Mouse (Mus musculus) skeletal muscle tissue, postnatal 0 days (tissue): Measurements from ENCODE around the gene Mettl6. TPM values are rescaled to one million over a fixed set of nuclear protein-coding genes. Genes with fewer than 3 reads are reported as not detected.

Source experiments
- polyA plus RNA-seq: library from polyadenylated mRNA; unstranded; fragments of >200 nt; fragmentation: Nextera tagmentation; extraction: Ambion mirVana; gene quantifications from 2 replicates; pipeline ENCODE4 v1.2.1, GENCODE M21; 2015

The Mettl6 gene
- 27.4 and 29.4 TPM in 2 replicates for polyA plus RNA-seq

DNA sequence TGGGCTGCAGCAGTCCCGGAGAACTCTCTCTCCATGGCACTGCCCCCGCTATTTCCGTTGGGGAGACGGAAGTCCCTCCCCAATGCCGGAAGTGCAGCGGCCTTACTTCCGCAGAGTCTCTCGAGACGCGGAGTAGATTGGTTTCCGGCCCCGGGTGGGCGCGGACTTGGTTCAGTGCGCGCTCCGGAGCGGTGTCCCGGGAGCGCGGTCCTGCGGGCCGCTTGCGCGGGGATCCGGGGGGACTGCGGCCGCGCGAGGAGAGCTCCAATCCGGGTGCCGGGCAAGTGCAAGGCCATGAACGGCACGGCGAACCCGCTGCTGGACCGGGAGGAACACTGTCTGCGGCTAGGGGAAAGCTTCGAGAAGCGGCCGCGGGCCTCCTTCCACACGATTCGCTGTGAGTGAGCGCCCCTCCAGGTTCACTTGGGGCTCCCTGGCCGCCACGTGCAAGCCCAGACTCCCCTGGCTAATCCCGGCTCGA is at the start of gene Mettl6:
Gene Mettl6 (minus strand): TSS at position 66 of the 481 bp plus-strand sequence.

DNA sequence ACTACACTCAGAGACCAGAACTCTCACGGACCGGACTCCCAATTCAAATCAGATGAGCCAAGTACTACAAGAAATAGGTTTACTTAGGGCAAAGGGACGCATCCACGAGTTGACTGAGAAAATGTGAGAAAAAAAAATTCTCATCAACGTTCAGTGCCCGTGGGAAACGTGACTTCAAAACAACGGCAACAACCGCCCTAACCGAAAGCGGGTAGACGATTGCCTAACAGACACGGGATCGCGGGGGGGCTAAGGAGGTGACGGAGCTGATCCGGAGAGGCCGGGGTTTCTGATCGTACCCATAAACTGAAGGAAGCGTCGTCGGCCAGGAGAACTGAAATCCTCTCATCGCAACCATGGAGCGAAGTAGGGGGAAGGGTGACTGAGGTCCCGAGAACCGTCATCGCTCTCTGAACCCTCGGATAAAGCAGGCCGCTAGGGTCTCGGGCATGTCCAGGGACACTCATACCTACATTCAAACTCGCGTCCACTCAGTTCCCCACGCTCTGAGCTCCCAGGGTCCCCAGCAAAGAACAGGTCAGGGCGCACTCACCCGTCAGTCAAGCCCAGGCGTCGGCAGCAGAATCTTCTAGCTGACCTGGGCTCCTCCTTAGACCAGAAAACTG is 378 bp downstream of the Mettl6 start, which contains the start of gene Eaf1:
Gene Eaf1 (plus strand): TSS at position 51 of the 626 bp plus-strand sequence.

DNA sequence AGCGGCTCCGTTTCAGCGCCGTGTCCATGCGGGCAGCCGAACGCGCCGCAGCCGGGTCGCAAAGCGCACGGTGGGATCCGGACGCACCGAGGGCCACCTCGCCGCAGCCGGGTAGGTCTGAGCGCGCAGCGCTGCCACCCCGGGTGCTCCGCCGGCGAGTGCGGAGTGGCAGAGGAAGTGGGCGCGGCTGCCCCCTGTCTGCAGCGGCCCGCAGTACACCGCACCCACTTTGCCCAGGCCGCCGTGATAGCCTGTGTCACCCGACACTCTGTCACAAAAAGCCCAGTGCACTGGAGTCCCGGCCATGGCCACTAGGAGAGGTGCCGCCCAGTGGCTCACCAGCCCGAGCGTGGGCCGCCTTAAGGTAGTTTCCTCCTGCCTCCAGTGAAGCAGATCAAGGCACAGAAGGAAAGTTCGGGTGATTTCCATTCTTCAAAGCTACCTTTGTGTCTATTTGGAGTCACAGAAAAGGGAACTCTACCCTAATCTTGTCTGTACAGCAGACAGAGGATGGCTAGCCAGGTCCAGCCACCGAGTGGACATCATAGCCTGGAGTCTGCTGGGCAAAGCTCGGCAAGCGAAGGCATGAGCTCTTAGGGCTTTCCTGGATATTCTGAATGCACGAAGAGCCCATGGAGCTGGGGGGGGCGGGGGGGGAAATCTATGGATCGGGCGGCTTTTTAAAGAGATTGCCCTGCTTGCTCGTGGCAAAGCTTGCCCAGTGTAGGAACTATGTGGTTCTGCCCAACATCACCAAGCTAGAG is 58.7 kb downstream of the Mettl6 start, which contains the start of gene Sh3bp5:
Gene Sh3bp5 (minus strand): TSS at position 149 of the 764 bp plus-strand sequence.

Other genes with a start within 250 kb of the Mettl6 start
- 14.0 and 14.6 TPM in 2 replicates for gene Phf7, start 243.7 kb downstream of the Mettl6 start, polyA plus RNA-seq
- 35.0 and 35.8 TPM in 2 replicates for gene Bap1, start 243.6 kb downstream of the Mettl6 start, polyA plus RNA-seq
- gene Dnah1, start 171.1 kb downstream of the Mettl6 start, polyA plus RNA-seq, result 0.40 and 0.46 TPM in 2 replicates
- gene Capn7, start 158.4 kb downstream of the Mettl6 start, polyA plus RNA-seq, result 24.5 and 25.0 TPM in 2 replicates
- 47.5 and 49.3 TPM in 2 replicates for gene Sh3bp5, start 59.0 kb downstream of the Mettl6 start, polyA plus RNA-seq
- gene Eaf1, start 641 bp downstream of the Mettl6 start, polyA plus RNA-seq, result 10.3 and 11.2 TPM in 2 replicates
- gene Colq, start 96.3 kb upstream of the Mettl6 start, polyA plus RNA-seq, result 12.1 and 14.9 TPM in 2 replicates
- gene Gm49387, start 145.8 kb upstream of the Mettl6 start, polyA plus RNA-seq, result 2.8 and 5.7 TPM in 2 replicates
- gene Btd, start 146.0 kb upstream of the Mettl6 start, polyA plus RNA-seq, result 17.4 and 22.4 TPM in 2 replicates
- 12.3 and 31.1 TPM in 2 replicates for gene Hacl1, start 146.2 kb upstream of the Mettl6 start, polyA plus RNA-seq